Mouse (Mus musculus) liver, postnatal 0 days (tissue): ENCODE data around the gene Llph.

Experiments used
- CTCF ChIP-seq: sonication (generic); IDR thresholded peaks from 2 replicates; pipeline ENCODE4 v1.5.1; 2016; ENCODE audit warnings: antibody characterized with exemption, low read depth
- EP300 ChIP-seq: IDR thresholded peaks from 2 replicates; pipeline ENCODE4 v1.6.1; 2016; ENCODE audit warnings: antibody characterized with exemption, low read depth, mild to moderate bottlenecking

- no peak for TF ChIP-seq CTCF
- no peak for TF ChIP-seq EP300
These were observed 22.2 kb upstream of the Llph start for GRCm38 (mm10) chr10:120204591-120205210.
